Mouse (Mus musculus): ENCODE results near the gene Rad21l.
"Not testable (repeated sequence)": the region's sequence is repeated elsewhere in the genome, so short reads cannot be mapped to it uniquely, and the experiment has no call there.

Rad21l gene

GRCm38 (mm10) chr2:151629310-151629709 is 39.0 kb downstream of the Rad21l start:
- DNase-seq (ENCODE audit: inconsistent age in 2 of 2, low spot score in 1 of 2), result peak; percentile 32 to 40

- peak; percentile 43 to 66 for DNase-seq (ENCODE audit: inconsistent age in 2 of 2, low spot score in 1 of 2)
Observed at GRCm38 (mm10) chr2:151628011-151628410, 40.3 kb downstream of the Rad21l start.

GRCm38 (mm10) chr2:151626296-151626695 is 42.0 kb downstream of the Rad21l start:
- no peak for DNase-seq (ENCODE audit: inconsistent age in 2 of 2, low spot score in 1 of 2)

- DNase-seq (ENCODE audit: inconsistent age in 2 of 2, low spot score in 1 of 2), result no peak
Observed at GRCm38 (mm10) chr2:151623776-151624175, 44.6 kb downstream of the Rad21l start.

GRCm38 (mm10) chr2:151616551-151617329 is 51.6 kb downstream of the Rad21l start:
- no peak for DNase-seq (ENCODE audit: inconsistent age in 2 of 2, low spot score in 1 of 2)

GRCm38 (mm10) chr2:151615779-151616178 is 52.6 kb downstream of the Rad21l start:
- DNase-seq (ENCODE audit: inconsistent age in 2 of 2, low spot score in 1 of 2), result not testable (repeated sequence)

GRCm38 (mm10) chr2:151609974-151610373 is 58.4 kb downstream of the Rad21l start:
- peak; percentile 45 to 70 for DNase-seq (ENCODE audit: inconsistent age in 2 of 2, low spot score in 1 of 2)

GRCm38 (mm10) chr2:151608435-151608834 is 59.9 kb downstream of the Rad21l start:
- no peak for DNase-seq (ENCODE audit: inconsistent age in 2 of 2, low spot score in 1 of 2)

- peak; percentile 38 to 48 for DNase-seq (ENCODE audit: inconsistent age in 2 of 2, low spot score in 1 of 2)
Observed at GRCm38 (mm10) chr2:151605437-151605987, 62.8 kb downstream of the Rad21l start.

- DNase-seq (ENCODE audit: inconsistent age in 2 of 2, low spot score in 1 of 2), result peak in 1 of 2 experiments; percentile 30
Observed at GRCm38 (mm10) chr2:151603630-151604029, 64.7 kb downstream of the Rad21l start.

GRCm38 (mm10) chr2:151602106-151602505 is 66.2 kb downstream of the Rad21l start:
- no peak for DNase-seq (ENCODE audit: inconsistent age in 2 of 2, low spot score in 1 of 2)

GRCm38 (mm10) chr2:151598068-151598467 is 70.3 kb downstream of the Rad21l start:
- DNase-seq (ENCODE audit: inconsistent age in 2 of 2, low spot score in 1 of 2), result no peak

Measured in adrenal gland, adult (tissue).